Mouse (Mus musculus): ENCODE results near the gene Nol11.

GRCm38 (mm10) chr11:107130221-107130788, 58.9 kb downstream of the Nol11 start:
- no peak for TF ChIP-seq CTCF (IDR thresholded peaks at IDR 0.05; ENCODE audit: low read depth, low read length)
- no peak for TF ChIP-seq EP300 (IDR thresholded peaks at IDR 0.05; ENCODE audit: insufficient read depth, low read depth, low read length)

Data from ES-Bruce4 (cell line).